Mouse (Mus musculus): ENCODE results near the gene Rabep2.
A peak's percentile ranks its signal among the peaks of the same experiment; 100 is the strongest.

Gene Rabep2

GRCm38 (mm10) chr7:126434726-126435125 lies 6.2 kb downstream of the Rabep2 start:
- no peak for DNase-seq (ENCODE audit: low spot score)

GRCm38 (mm10) chr7:126435801-126436200 lies 7.2 kb downstream of the Rabep2 start:
- DNase-seq (ENCODE audit: low spot score): no peak

GRCm38 (mm10) chr7:126436851-126437250 lies 8.3 kb downstream of the Rabep2 start:
- DNase-seq (ENCODE audit: low spot score): peak; percentile 16

- DNase-seq (ENCODE audit: low spot score): no peak
Observed at GRCm38 (mm10) chr7:126440134-126440533, 11.6 kb downstream of the Rabep2 start.

- no peak for DNase-seq (ENCODE audit: low spot score)
Observed at GRCm38 (mm10) chr7:126443997-126444396, 15.4 kb downstream of the Rabep2 start.

GRCm38 (mm10) chr7:126444536-126444935 lies 16.0 kb downstream of the Rabep2 start:
- no peak for DNase-seq (ENCODE audit: low spot score)

GRCm38 (mm10) chr7:126445104-126445815 lies 16.7 kb downstream of the Rabep2 start:
- no peak for DNase-seq (ENCODE audit: low spot score)

- DNase-seq (ENCODE audit: low spot score): no peak
Observed at GRCm38 (mm10) chr7:126446217-126446616, 17.7 kb downstream of the Rabep2 start.

GRCm38 (mm10) chr7:126448481-126448880 lies 19.9 kb downstream of the Rabep2 start:
- no peak for DNase-seq (ENCODE audit: low spot score)

GRCm38 (mm10) chr7:126449991-126450390 lies 21.4 kb downstream of the Rabep2 start:
- DNase-seq (ENCODE audit: low spot score): no peak

- DNase-seq (ENCODE audit: low spot score): no peak
Observed at GRCm38 (mm10) chr7:126450641-126451040, 22.1 kb downstream of the Rabep2 start.

- DNase-seq (ENCODE audit: low spot score): no peak
Observed at GRCm38 (mm10) chr7:126452244-126452643, 23.7 kb downstream of the Rabep2 start.

- DNase-seq (ENCODE audit: low spot score): no peak
Observed at GRCm38 (mm10) chr7:126453861-126454260, 25.3 kb downstream of the Rabep2 start.

- no peak for DNase-seq (ENCODE audit: low spot score)
Observed at GRCm38 (mm10) chr7:126455242-126455641, 26.7 kb downstream of the Rabep2 start.

GRCm38 (mm10) chr7:126456382-126457266 lies 28.1 kb downstream of the Rabep2 start:
- DNase-seq (ENCODE audit: low spot score): no peak

GRCm38 (mm10) chr7:126458225-126458624 lies 29.7 kb downstream of the Rabep2 start:
- no peak for DNase-seq (ENCODE audit: low spot score)

GRCm38 (mm10) chr7:126458844-126459618 lies 30.5 kb downstream of the Rabep2 start:
- DNase-seq (ENCODE audit: low spot score): no peak

- no peak for DNase-seq (ENCODE audit: low spot score)
Observed at GRCm38 (mm10) chr7:126460623-126461399, 32.3 kb downstream of the Rabep2 start.

- DNase-seq (ENCODE audit: low spot score): no peak
Observed at GRCm38 (mm10) chr7:126461626-126462025, 33.1 kb downstream of the Rabep2 start.

GRCm38 (mm10) chr7:126463004-126463403 lies 34.4 kb downstream of the Rabep2 start, which contains the start of gene Atp2a1:
Gene Atp2a1 (minus strand): TSS chr7:126463108.
- DNase-seq (ENCODE audit: low spot score): no peak

- no peak for DNase-seq (ENCODE audit: low spot score)
Observed at GRCm38 (mm10) chr7:126463547-126463946, 35.0 kb downstream of the Rabep2 start.

All from yolk sac, embryonic 10.5 days (tissue).